Mouse (Mus musculus) urinary bladder, postnatal 25 days (tissue): ENCODE data around the gene Ache.
"Not testable (repeated sequence)": the region's sequence is repeated elsewhere in the genome, so short reads cannot be mapped to it uniquely, and the experiment has no call there.

Experiments
- DNase-seq: peaks from one replicate; pipeline ENCODE4 v3.0.0; 2022; ENCODE audit warnings: low spot score

Gene Ache

DNA sequence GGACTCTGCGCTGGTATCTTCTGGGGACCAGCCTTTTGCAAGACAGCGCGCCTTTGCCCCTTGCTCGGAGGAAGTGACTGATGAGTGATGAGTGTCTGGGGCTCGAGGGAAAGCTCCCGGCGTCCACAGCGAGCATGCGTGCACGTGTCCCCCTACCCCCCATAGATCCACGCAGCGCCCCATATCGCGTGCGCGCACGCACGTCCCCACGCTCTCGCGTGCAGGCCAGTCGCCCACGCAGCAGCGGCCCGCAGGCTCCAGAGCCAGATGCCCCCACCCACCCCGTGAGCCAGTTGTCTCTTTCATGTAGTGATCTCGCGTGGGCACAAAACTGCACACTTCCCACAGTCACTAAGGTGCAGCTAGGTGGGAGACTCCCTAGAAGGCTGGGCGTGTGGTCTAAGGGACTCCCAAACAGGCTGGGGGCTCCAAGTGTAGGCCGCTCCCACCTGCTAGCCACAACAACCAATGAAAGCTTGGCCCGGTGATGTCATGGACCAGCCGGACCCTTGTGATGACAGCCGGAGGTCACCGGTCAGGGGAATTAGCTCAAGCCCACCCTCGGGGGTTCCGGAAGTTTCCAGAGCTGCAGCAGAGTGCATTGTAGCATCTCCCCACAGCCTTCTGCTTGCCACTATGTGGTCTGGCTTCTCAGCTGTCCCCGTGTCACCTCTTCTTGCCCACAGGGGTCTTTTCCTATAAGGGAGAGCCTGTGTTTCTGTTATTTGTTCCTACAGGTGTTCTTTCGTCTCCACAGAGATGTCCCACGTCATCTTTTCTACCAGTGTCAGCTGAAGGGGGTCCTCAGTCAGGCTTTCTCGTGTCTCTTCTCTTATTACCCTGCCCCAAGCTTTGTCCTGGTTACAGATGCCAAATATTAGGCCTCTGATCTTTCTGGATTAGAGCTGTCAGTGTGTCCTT is at the start of gene Ache:
Gene Ache, plus strand, starts transcription at position 488 of the 921 bp plus-strand sequence.
- DNase-seq: no peak

DNA sequence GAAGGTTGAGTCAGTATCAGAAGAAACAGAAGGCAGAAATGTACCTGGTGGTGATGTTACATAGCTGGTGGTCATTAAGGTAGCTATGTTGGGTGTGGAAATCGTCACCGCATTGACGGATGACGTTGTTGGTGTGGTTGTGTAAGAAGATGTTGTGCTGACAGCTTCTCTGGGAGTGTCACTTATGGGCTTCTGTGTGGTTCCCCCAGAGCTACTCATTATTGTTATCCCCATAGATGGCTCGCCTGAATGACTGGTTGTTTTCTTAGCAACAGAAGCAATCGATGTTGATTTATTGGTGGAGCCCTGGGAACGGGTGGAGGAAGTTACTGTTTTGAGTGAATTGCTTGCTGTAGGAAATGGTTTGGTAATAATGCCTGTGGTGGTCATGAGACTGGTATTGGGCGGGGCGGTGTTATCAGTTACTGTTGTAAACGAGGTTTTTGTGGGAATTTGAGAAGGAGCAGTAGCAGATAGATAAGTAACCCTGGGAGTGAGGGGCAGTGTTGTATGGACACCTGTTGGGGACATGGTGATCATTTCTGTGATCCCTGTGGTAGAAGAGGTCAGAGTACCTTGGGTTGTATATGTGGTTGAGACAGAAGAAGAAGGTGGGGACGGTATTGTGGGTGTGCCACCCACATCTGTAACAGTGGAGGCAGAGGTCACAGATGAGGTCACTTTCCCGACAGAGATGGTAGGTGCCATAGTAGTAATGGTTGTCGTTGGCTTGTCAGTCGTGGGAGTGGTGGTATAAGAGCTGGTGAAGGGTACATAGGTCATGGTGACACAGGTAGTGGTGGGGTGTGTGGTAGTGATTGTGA is 23.2 kb upstream of the Ache start:
- DNase-seq: no peak

DNA sequence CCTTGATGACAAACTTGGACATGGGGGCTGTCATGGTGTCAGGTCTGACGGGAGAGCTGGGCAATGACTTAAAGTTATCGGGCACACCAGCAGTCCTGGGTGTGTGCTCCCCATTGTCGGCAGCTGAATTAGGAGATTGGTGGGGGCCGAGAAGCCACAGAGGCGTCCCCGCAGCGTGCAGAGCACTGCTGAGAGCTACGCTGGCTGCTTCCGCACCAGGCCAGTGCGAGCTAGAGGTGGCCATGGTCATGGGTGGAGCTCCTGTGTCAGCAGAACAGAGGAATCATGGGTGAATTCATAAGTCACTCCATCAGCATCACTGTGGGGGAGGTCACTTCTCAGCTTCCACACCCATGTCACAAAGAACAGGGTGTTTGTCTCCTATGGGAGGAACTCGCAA is 22.5 kb upstream of the Ache start:
- no peak for DNase-seq

DNA sequence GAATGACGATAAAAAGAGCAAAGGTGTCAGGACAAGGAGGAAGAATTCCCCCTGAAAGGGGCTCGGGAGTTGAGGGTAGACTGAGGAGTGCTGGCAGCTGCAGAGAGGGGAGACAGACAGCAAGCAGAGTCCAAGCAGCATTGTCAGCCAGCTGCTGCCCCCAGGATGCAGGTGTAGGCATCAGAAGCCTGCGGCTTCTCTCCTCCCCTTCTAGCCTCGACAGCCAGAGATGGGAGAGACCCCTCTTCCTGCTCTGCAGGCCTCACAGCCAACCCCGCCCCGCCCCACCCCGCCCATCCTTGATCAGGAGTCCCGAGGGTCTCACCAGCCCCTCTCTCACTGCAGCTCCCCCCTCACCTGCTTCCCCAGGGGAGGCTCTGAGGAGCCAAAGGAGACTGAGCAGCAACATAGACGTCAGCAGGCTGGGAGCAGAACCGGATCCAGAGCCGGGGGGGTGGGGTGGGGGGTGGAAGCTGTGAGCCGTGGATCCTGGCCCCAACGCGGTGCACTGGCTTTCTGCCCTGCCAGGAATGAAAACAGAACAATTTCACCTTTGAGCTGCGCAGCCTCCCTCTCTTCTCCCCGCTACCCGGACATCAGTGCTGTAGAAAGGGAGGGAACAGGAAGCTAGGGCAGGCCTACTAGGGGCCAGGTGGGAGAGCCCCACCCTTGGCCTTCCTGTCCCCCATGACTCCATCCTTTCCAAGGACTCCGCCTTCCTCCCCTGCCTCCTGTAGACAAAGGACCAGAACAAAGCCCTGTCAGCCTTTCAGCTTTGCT is 19.0 kb upstream of the Ache start:
- DNase-seq: no peak

DNA sequence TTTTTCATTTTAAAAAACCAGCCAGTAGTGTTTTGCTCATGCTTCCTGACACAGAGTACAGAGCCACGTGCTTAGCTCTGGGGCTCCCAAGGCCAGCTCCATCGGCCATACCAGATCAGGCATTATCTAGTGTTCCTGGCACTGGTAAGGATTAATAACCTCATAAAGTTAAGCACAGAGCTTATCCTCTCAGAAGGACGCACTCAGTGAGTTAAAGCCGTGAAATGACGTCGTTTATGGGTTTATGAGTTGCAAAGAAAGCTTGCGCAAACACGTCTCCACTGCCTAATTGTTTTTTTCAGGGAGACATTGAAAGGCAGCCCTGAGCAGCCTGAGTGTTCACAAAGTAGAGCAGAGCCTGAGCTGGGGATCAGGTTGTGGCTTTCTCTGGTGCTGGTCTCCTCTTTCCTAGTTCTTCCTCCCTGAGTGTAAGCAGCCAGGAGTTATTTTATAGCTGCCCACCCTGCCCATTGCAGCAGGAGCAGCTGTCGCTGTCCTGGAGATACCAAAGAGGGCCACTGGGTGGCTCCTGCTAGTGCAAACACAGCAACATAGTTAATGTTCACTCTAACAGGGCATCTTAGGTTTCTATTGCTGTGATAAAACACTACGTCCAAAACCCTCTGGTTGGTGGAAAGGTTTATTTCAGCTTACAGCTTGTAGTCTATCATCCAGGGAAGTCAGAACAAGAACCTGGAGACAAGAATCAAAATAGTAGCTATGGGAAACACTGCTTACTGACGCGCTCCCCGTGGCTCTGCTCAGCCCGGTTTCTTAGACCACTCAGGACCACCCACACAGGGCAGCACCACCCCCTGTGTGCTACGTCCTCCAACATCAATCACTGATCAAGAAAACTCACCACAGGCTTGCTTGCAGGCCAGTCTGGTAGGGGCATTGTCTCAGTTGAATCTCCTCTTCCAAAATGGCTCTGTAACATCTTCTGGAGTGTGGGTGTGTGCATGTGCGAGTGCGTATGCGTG is 9.7 kb upstream of the Ache start:
- DNase-seq: no peak

DNA sequence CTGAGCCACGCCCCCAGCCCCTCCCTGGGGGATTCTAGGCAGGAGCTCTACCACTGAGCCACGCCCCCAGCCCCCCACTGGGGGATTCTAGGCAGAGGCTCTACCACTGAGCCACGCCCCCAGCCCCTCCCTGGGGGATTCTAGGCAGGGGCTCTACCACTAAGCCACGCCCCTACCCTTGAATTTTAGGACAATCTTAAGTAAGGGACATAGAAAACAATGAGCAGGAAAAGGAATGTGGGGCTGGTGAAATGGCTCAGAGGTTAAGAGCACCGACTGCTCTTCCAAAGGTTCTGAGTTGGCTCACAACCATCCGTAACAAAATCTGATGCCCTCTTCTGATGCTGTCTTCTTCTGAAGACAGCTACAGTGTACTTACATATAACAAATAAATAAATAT is 2.9 kb upstream of the Ache start:
- not testable (repeated sequence) for DNase-seq

DNA sequence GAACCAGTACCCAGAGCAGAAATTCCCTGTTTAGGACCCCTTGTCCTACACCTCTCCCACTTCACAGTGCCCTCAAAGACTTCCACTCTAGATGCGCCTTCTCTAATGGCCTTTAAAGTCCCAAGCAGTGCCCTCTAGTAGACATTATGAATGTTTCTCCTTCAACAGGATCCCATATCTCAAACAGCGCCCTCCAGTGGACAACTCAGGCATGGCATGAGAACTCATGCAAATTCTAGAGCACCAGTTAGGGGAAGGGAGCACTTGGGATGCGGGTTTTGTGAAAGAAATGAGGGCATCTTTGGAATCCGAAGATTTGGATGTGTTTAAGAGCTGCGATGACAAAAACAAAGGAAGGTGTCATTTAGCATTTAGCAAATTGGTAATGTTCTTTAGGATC is 2.3 kb upstream of the Ache start:
- peak; percentile 38 for DNase-seq

DNA sequence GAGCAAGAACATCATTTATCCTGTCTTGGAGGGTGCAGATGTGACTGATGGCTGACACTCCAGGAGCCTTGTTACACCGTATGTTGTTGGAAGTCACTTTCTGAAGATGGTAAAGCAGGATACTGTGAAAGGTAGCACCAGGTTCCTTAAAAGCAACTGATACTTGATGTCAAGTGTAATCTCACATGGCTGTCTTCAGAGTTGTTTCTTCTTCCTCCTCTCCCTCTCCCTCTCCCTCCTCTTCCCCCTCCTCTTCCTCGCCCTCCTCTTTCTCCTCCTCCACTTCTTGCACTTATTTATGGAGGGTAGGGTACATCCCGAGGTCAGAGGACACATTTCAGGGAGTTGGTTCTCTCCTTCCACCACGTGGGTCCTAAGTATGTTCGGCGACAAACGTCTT is 1.3 kb upstream of the Ache start:
- no peak for DNase-seq

DNA sequence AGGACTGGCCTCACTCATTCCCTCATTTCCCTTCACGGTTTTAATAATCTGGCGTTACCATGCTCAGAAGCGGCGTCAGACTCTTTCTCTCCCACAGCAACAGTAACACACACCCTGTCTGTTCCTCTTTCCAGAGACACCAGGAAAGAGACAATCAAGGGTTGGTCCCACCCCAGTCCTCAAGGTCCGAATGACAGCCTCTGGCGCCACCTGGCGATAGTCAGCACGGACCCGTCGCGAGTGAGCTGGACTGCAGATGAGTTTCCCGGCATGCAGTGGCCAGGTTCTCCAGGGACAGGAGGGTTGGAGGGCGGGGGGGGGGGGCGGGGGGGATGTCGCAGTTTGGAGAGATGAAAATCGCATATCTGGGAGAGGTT is 676 bp upstream of the Ache start:
- DNase-seq: peak; percentile 87

DNA sequence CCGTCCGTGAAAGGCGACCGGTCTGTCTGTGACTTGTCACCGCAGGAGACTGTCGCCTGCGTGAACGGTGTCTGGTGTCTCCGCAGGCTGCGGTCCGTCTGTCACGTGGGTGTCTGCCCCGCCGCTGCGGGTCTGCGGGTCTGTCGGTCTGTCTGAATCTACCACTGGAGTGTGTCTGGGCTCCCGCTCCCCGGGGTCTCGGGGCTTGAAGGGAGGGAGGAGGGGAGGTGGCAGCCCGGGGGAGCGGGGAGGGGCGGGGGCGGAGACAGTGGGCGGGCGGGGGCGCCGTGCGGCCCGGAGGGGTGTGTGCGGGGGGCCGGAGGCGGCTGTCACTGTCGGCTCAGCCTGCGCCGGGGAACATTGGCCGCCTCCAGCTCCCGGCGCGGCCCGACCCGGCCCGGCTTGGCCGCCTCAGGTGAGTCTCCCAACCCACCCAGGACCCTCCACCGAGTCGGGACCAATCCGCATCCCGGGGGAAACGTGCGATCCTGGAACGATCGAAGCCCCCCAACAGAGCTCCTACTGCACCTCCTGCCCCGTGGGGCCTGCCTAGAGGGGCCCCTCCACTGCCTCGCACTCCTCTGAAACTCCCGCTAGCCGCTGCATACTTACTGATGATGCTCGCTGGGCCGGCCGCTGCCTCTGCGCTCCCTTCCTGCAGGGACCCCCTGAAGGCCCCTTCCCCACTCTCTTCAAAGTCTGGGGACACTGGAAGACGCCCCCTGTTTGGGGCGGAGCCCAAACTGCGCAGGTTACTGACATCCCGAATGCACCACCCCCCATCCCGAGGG is 829 bp downstream of the Ache start:
- DNase-seq: no peak

DNA sequence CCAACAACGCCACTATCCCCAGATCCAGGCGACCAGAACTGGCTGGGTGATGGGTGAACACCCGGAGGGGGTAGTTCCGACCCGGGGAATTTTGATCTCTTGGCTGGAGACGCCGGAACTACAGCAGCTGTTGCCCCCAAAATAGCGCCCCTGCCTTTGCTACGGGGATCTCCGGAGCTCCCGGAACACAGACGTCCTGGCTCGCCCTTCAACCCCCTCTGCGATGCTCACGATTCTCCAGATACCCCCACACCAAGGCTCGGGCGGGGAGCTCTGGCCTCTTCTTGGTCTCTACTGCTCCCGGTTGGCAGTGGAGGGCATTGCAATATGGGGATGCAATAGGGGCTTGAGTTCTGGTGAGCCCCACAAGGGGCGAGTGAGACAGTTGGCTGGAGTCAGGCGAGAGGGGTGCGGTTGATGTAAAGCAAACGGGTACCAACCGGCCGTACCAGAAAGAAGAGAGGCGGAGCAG is 1.7 kb downstream of the Ache start:
- no peak for DNase-seq

DNA sequence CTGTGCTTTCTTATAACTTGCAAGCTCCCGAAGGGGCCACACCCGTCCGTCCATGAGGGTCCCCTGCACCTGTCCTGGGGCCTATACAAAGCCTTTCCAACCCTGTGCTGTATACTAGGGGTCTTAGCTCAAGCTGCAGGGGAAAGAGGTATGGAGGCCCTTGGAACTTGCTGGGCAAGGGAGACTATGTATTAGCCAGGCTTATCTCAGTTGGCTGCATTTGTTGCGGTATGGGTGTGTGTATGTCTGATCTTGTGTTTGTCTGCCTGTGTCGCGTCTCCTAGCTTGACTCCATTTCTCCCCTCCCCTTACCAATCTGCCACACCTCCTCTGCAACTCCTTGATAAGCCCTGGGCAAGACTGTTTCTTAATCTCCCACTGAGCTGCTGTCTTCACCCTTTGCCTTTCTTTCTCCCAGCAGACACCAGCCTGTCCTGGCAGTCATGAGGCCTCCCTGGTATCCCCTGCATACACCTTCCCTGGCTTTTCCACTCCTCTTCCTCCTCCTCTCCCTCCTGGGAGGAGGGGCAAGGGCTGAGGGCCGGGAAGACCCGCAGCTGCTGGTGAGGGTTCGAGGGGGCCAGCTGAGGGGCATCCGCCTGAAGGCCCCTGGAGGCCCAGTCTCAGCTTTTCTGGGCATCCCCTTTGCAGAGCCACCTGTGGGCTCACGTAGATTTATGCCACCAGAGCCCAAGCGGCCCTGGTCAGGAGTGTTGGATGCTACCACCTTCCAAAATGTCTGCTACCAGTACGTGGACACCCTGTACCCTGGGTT is 2.5 kb downstream of the Ache start:
- DNase-seq: no peak

DNA sequence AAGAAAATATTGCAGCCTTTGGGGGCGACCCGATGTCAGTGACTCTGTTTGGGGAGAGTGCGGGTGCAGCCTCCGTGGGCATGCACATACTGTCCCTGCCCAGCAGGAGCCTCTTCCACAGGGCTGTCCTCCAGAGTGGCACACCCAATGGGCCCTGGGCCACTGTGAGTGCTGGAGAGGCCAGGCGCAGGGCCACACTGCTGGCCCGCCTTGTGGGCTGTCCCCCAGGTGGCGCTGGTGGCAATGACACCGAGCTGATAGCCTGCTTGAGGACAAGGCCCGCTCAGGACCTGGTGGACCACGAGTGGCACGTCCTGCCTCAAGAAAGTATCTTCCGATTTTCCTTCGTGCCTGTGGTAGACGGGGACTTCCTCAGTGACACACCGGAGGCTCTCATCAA is 3.4 kb downstream of the Ache start:
- peak; percentile 52 for DNase-seq

DNA sequence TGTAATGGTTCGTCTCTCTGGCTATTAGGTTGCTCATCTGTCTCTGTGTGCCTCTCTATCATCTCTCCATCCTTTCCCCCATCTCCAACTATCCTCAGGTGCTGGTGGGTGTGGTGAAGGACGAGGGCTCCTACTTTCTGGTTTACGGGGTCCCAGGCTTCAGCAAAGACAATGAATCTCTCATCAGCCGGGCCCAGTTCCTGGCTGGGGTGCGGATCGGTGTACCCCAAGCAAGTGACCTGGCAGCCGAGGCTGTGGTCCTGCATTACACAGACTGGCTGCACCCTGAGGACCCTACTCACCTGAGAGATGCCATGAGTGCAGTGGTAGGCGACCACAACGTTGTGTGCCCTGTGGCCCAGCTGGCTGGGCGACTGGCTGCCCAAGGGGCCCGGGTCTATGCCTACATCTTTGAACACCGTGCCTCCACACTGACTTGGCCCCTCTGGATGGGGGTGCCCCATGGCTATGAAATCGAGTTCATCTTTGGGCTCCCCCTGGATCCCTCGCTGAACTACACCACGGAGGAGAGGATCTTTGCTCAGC is 4.1 kb downstream of the Ache start:
- DNase-seq: no peak

DNA sequence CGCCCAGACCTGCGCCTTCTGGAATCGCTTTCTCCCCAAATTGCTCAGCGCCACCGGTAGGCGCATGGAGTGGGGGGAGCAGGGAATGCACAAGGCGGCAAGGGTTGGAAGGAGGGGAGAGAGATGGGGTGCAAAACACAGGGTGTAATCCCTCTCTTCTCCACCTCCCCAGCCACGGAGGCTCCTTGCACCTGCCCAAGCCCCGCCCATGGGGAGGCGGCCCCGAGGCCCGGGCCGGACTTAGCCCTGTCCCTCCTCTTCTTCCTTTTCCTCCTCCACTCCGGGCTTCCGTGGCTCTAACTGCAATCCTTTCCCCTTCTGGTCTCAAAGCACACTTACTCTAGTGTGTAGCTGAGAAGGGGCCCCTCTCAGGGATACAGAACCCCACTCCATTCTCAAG is 6.0 kb downstream of the Ache start:
- DNase-seq: peak; percentile 76

DNA sequence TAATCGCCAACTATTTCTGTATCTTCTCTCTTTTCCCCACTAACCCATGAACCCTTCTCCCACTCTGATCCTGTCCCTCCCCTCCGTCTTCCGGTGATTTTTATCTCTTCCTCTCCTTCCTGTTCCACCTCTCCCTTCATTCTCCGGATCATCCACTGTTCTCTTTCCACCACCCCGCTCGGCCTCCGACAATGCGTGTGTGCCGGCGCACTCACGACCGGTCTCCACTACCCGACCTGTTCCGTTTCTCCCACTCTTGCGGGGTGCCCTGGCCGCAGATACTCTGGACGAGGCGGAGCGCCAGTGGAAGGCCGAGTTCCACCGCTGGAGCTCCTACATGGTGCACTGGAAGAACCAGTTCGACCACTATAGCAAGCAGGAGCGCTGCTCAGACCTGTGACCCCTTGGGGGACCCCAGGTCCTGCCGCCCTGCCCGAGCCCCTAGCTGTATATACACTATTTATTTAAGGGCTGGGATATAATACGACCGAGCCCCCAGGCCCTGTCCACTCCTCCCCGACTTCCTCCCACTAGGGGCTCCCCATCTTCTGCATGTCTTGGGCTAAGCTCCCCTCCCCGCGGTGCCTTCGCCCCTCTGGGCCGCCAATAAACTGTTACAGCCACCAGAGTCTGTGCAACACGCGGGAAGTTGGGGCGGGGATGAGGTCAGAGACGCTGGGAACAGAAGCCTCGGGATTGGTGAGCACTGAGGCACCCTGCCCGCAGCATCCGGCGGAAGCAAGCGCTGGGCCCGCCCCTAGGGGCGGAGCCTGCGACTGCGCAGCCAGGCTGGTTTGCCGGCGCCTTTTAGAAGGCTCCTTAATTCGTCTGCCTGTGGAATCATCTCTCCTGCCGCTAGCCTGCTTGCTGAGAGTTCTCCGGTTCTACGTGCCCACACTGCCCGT is 6.8 kb downstream of the Ache start, which contains the start of gene Ufsp1:
Gene Ufsp1, plus strand, starts transcription at position 791 of the 905 bp plus-strand sequence.
- DNase-seq: peak; percentile 90

DNA sequence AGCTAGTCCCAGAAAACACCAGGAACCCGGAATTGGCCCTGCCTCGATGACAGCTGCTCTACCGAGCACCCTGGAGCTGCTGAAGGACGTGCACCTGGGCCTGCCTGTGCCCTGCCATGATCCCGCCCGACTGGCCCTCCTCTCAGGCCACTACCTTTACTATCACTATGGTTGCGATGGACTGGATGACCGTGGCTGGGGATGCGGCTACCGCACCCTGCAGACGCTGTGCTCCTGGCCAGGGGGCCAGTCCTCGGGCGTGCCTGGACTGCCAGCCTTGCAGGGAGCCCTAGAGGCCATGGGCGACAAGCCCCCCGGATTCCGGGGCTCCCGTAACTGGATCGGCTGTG is 7.4 kb downstream of the Ache start:
- DNase-seq: no peak

DNA sequence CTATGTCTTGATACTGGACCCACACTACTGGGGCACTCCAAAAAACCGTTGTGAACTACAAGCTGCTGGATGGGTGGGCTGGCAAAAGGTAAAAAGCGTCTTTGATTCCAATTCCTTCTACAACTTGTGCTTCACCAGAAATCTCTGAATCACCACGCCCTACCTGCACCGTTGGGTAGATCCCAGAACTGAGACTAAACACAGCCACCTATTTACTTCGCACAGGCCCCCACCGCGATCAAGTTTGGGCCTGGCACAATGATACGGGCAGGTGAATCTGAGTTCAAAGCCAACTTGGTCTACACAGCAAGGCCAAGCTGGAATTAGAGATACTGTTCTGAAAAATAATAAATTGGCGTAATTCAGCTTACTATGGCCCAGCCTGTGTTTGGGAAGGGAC is 8.0 kb downstream of the Ache start:
- DNase-seq: no peak
